Mouse (Mus musculus): ENCODE data around the gene Vill.

Vill gene

DNA sequence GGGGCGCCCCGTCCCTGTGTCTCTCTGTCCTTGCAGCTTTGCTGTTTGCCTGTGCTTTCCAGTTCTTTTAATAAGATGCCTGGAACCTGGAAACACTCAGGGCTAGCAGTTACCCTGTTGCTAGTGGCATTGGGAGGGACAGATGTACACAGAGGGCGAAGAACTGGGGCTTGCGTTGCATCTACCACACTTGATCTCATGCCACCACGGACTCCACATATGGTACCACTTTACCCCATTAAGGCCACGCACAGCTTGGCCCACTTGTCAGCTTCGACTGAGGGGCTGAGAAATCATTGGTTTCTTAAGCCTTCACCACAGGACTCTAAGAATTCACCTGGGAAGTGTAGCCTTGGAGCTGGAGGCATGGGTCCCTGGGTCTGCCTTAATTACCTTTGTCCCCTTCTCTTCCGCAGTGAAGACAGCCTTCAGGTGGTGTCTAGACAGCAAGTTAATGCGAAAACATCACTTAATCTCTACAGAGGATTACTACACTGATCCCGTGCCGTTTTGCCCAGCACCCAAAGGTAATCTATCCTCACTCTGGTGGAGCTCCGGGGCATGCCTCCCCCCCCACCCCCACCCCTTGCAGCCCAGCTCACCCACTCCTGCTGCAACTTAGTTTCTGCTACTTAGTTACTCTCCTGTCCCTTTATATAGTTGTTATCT, 57.2 kb downstream of the Vill start:
- DNase-seq (ENCODE audit: extremely low spot score, low spot score): no peak

DNA sequence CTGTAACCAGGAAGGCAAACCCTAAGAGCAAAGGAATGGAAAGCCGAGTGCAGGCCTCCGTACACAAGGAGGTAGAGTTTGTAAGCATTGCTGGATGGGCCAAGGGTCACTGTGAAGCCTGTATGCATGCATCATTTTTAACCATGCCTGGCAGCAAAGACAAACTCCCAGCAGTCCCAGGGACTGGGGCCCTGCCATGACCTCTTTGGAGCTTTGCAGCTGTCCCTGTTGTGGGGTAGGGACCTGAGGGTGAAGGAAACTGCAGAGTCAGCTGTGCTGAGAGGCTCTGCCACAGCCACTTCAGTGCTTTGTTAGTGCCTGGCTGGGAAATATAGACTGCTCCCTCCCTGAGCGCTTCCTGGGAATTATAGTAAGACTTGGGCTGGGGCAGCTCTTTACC, 58.1 kb downstream of the Vill start:
- DNase-seq (ENCODE audit: extremely low spot score, low spot score): no peak

DNA sequence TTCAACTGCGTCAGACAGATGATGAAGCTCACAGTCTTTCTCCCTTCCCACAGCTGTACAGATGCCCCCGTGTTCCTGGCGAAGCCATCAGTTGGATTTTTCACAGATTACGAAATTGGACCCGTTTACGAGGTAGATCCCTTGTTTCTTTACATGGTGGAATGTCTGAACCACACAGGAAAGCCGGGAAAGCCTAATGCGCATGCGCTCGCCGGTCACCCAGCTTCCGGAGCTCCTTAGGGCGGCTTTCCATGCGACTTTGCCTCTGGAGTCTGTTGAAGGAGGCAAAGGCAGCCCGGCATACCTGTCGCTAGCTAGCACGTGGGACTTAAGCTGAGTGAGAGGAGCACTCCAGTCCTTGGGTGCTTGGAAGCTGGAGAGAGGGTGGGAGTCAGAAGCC, 62.3 kb downstream of the Vill start:
- DNase-seq (ENCODE audit: extremely low spot score, low spot score): no peak

DNA sequence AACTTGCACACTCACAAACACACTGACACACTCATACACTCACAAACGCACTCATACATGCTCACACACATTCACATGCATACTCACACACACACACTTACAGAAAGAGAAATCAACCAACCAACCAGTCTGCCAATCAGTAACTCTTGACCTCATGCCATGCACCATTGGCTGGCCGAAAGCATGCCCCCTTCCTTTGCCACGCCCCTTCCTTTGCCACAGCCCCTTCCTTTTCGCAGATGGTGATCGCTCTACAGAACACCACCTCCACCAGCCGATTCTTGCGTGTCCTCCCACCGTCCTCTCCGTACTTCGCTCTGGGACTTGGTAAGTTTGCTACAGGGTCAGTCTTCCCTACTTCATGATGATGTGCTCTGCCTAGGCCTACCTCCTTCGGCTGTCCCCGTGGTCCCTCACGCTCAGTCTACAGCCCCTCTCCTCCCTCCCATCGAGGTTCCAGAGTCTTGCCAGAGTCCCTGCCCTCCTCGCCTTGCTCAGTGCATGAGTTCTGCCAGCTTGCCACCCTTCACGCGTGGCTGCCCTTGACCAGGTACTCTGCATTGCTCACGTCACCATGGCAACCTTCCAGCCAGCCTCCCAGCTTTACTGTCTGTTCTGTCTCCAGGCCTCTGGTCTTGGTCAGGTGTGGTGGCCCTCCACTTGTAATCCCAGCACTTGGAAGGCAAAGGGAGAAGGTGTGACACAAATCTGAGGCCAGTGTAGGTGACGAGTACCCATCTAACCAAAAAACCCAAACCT, 67.0 kb downstream of the Vill start:
- DNase-seq (ENCODE audit: extremely low spot score, low spot score): no peak

DNA sequence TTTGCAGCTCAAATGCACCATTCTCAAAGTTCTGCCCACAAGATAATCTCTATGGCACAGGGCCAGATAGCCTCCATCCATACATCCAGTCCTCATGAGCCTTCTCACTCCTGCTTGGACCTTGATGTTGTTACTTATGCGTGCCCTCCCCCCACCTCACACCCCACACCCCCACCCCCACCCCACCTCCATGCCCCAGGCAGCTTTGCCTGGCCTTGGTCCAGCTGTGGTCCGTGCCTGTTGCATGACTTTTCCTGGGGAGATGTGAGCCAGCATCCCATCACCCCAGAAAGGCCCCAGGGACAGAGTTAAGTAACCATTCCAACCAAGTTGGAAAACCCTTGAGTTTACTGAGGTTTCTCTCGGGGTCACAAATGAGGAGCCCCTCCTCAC, 67.6 kb downstream of the Vill start:
- no peak for DNase-seq (ENCODE audit: extremely low spot score, low spot score)

Measured in neural tube, embryonic 10.5 days (tissue).